ENCODE assay signal across 21 mouse cellular contexts in the genomic region with DNA sequence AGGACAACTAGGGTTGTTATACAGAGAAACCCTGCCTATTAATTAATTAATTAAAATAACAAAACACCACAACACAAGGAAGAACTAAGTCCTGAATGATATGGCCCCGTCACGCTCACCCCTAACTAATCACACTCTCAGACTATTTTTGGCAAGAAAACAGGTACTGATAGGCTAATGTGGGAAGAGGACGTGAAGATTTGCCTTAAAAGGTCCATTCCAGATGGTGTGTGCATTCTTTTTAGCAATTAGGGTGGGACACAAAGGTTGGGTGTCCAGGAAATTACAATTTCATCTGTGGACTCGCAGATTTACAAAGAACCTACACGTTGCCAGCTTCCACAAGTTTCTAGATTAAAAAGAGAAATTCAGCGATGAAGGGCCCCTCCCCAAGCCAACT.
"Had no signal": no experiment of that assay in that cellular context is flagged by ENCODE, and none has a peak within 500 bp of the region (broad histone marks: within the 10 kb centered on the region; RNA-seq: fewer than 3 reads in every experiment).

No protein-coding gene starts in this region.

- H3K27ac ChIP-seq: layer of hippocampus, adult 2 months; left cerebral cortex, adult 2 months; liver, embryonic 14.5 days; macrophage; midbrain, embryonic 12.5 days; midbrain, embryonic 15.5 days; neural tube, embryonic 12.5 days; neural tube, embryonic 15.5 days; stomach, embryonic 15.5 days had no signal

- H3K4me2 ChIP-seq: liver, embryonic 11.5 days; lung, embryonic 15.5 days; midbrain, embryonic 12.5 days; midbrain, embryonic 15.5 days; neural tube, embryonic 12.5 days; neural tube, embryonic 15.5 days; stomach, embryonic 15.5 days had no signal

- H3K4me1 ChIP-seq: midbrain, embryonic 12.5 days; midbrain, embryonic 15.5 days; neural tube, embryonic 12.5 days; neural tube, embryonic 15.5 days had no signal

- DNase-seq: kidney, postnatal 25 days; layer of hippocampus, adult 9-11 months; layer of hippocampus, postnatal 36 days; lung, adult 18-20 months; lung, postnatal 14 days; right cerebral cortex, adult 18-20 months; right cerebral cortex, postnatal 14 days; spleen, adult 18-20 months; thymus, adult 18-20 months; thymus, postnatal 36 days had no signal

- H3K36me3 ChIP-seq: lung, embryonic 15.5 days; midbrain, embryonic 12.5 days; midbrain, embryonic 15.5 days; neural tube, embryonic 12.5 days; neural tube, embryonic 15.5 days; stomach, embryonic 15.5 days had no signal

- H3K4me3 ChIP-seq: layer of hippocampus, adult 2 months; left cerebral cortex, adult 2 months; lung, embryonic 15.5 days; midbrain, embryonic 12.5 days; midbrain, embryonic 15.5 days; neural tube, embryonic 12.5 days; neural tube, embryonic 15.5 days; stomach, embryonic 15.5 days had no signal

- H3K9ac ChIP-seq: liver, embryonic 14.5 days; lung, embryonic 15.5 days; midbrain, embryonic 12.5 days; midbrain, embryonic 15.5 days; neural tube, embryonic 12.5 days; neural tube, embryonic 15.5 days; stomach, embryonic 15.5 days had no signal

- H3K9me3 ChIP-seq: lung, embryonic 15.5 days; midbrain, embryonic 12.5 days; midbrain, embryonic 15.5 days; neural tube, embryonic 12.5 days; neural tube, embryonic 15.5 days; stomach, embryonic 15.5 days had no signal

- ATAC-seq: midbrain, embryonic 15.5 days had no signal

- H3K27me3 ChIP-seq: lung, embryonic 15.5 days; midbrain, embryonic 12.5 days; midbrain, embryonic 15.5 days; neural tube, embryonic 12.5 days; neural tube, embryonic 15.5 days; stomach, embryonic 15.5 days had no signal
